Mouse (Mus musculus): Measurements from ENCODE around the gene Eif4e. TPM values are rescaled to one million over a fixed set of nuclear protein-coding genes. Genes with fewer than 3 reads are reported as not detected.

Gene Eif4e
- polyA plus RNA-seq, 1 experiment: 33.6 TPM

- no peaks in the 10 kb centered on the region for H3K36me3 ChIP-seq (ENCODE audit: control insufficient read depth, insufficient read depth, low read length)
- no peak overlapping the region for H3K27ac ChIP-seq (ENCODE audit: insufficient read depth, low read depth, low read length)
- no peak for DNase-seq
- H3K27me3 ChIP-seq (replicated peaks; ENCODE audit: control insufficient read depth, insufficient read depth, low read length): no peaks in the 10 kb centered on the region
- no peak overlapping the region for H3K4me3 ChIP-seq (ENCODE audit: insufficient read depth, low read depth, low read length)
- no peaks in the 10 kb centered on the region for H3K4me1 ChIP-seq (ENCODE audit: control insufficient read depth, insufficient read depth, low read length)
- TF ChIP-seq POLR2A (IDR thresholded peaks at IDR 0.05; ENCODE audit: low read depth, low read length): no peak
- no peak for TF ChIP-seq CTCF (conservative IDR thresholded peaks at IDR 0.05; ENCODE audit: insufficient read depth, insufficient read length, low read depth, low read length)
- WGBS: 46% methylated on average over 4 of the region's 4 CpGs
These were observed 75.1 kb downstream of the Eif4e start for GRCm38 (mm10) chr3:138601076-138601475.

- Histone ChIP-seq H3K27ac (ENCODE audit: insufficient read depth, low read depth, low read length) (no peak overlapping the region), H3K4me1 (ENCODE audit: control insufficient read depth, insufficient read depth, low read length) (no peaks in the 10 kb centered on the region), H3K4me3 (ENCODE audit: insufficient read depth, low read depth, low read length) (no peak overlapping the region), H3K27me3 (replicated peaks; ENCODE audit: control insufficient read depth, insufficient read depth, low read length) (no peaks in the 10 kb centered on the region), H3K36me3 (ENCODE audit: control insufficient read depth, insufficient read depth, low read length) (no peaks in the 10 kb centered on the region)
- DNase-seq: no peak
- TF ChIP-seq POLR2A (IDR thresholded peaks at IDR 0.05; ENCODE audit: low read depth, low read length) (no peak), CTCF (conservative IDR thresholded peaks at IDR 0.05; ENCODE audit: insufficient read depth, insufficient read length, low read depth, low read length) (no peak)
- WGBS: 13% methylated on average over 8 of the region's 8 CpGs
These were observed 79.2 kb downstream of the Eif4e start for GRCm38 (mm10) chr3:138605132-138605531.

GRCm38 (mm10) chr3:138608665-138609064, 82.7 kb downstream of the Eif4e start:
- TF ChIP-seq POLR2A (IDR thresholded peaks at IDR 0.05; ENCODE audit: low read depth, low read length) (no peak), CTCF (conservative IDR thresholded peaks at IDR 0.05; ENCODE audit: insufficient read depth, insufficient read length, low read depth, low read length) (no peak)
- Histone ChIP-seq H3K36me3 (ENCODE audit: control insufficient read depth, insufficient read depth, low read length) (no peaks in the 10 kb centered on the region), H3K27me3 (replicated peaks; ENCODE audit: control insufficient read depth, insufficient read depth, low read length) (no peaks in the 10 kb centered on the region), H3K4me3 (ENCODE audit: insufficient read depth, low read depth, low read length) (no peak overlapping the region), H3K4me1 (ENCODE audit: control insufficient read depth, insufficient read depth, low read length) (no peaks in the 10 kb centered on the region), H3K27ac (ENCODE audit: insufficient read depth, low read depth, low read length) (no peak overlapping the region)
- 76% methylated on average over 5 of the region's 5 CpGs for WGBS
- no peak for DNase-seq

Other genes starting within 250 kb of the Eif4e start
- gene Adh6a, start 212.9 kb upstream of the Eif4e start, polyA plus RNA-seq (2012; rRNA removed): 0.07 and 0.23 TPM in 2 replicates
- gene Adh6b, start 184.4 kb upstream of the Eif4e start, polyA plus RNA-seq (2012; rRNA removed): 0.05 and 0.11 TPM in 2 replicates
- gene Adh4, start 110.7 kb upstream of the Eif4e start, polyA plus RNA-seq (2012; rRNA removed): 0.08 and 0.31 TPM in 2 replicates
- gene Adh5, start 83.1 kb upstream of the Eif4e start, polyA plus RNA-seq (2012; rRNA removed): 82.6 and 107 TPM in 2 replicates
- 19.9 and 22.6 TPM in 2 replicates for gene Metap1, start 36.7 kb upstream of the Eif4e start, polyA plus RNA-seq (2012; rRNA removed)
- gene Tspan5, start 216.0 kb downstream of the Eif4e start, polyA plus RNA-seq (2012; rRNA removed): 19.8 and 23.8 TPM in 2 replicates

Data from kidney, adult 2 months (tissue).